Mouse (Mus musculus): ENCODE measurements around the gene Lbhd1.
A peak's percentile ranks its signal among the peaks of the same experiment; 100 is the strongest.

GRCm38 (mm10) chr19:8839103-8839907 is 44.2 kb upstream of the Lbhd1 start, which contains the start of gene Gng3:
- peak; percentile 36 for TF ChIP-seq POLR2A (IDR thresholded peaks at IDR 0.05; ENCODE audit: insufficient read depth, low read length)
- TF ChIP-seq CTCF (IDR thresholded peaks at IDR 0.05; ENCODE audit: low read depth, low read length): no peak
- peak; percentile 40; the same call in 1 of the 2 replicates for TF ChIP-seq EP300 (IDR thresholded peaks at IDR 0.05; ENCODE audit: insufficient read depth, low read depth, low read length)
